Mouse (Mus musculus) midbrain, embryonic 10.5 days (tissue): ENCODE data around the gene Gm49405. TPM values are rescaled to one million over a fixed set of nuclear protein-coding genes. Genes with fewer than 3 reads are reported as not detected.
"Not testable (repeated sequence)": the region's sequence is repeated elsewhere in the genome, so short reads cannot be mapped to it uniquely, and the experiment has no call there.

Experiments
- DNase-seq: peaks from one replicate; pipeline ENCODE4 v3.0.0-alpha.2; 2017; ENCODE audit warnings: low spot score
- H3K27ac ChIP-seq: fragments of 300-500 bp; sonication (generic); replicated peaks from 2 replicates; pipeline ENCODE4 v1.5.1; 2016; ENCODE audit warnings: mild to moderate bottlenecking
- H3K27me3 ChIP-seq: fragments of 300-500 bp; sonication (generic); 2 replicates; pipeline ENCODE4 v1.6.1; 2016; ENCODE audit warnings: low read depth, mild to moderate bottlenecking; ENCODE audit not compliant: poor library complexity, severe bottlenecking
- H3K36me3 ChIP-seq: fragments of 300-500 bp; sonication (generic); 2 replicates; pipeline ENCODE4 v1.6.1; 2016; ENCODE audit warnings: mild to moderate bottlenecking, moderate library complexity
- H3K4me1 ChIP-seq: fragments of 300-500 bp; sonication (generic); 2 replicates; pipeline ENCODE4 v1.6.1; 2016
- H3K4me3 ChIP-seq: fragments of 300-500 bp; sonication (generic); 2 replicates; pipeline ENCODE4 v1.5.1; 2016; ENCODE audit warnings: mild to moderate bottlenecking, moderate library complexity
- H3K9me3 ChIP-seq: fragments of 300-500 bp; sonication (generic); replicated peaks from 2 replicates; pipeline ENCODE4 v1.6.1; 2016; ENCODE audit warnings: mild to moderate bottlenecking
- WGBS: fragments of 180-500 bp; shearing (Covaris S2); methylation state at CpG from one replicate; pipeline ENCODE4 v1.1.7; 2016; 5-methylcytosine and 5-hydroxymethylcytosine counted together
- polyA plus RNA-seq: library from polyadenylated mRNA; unstranded; fragments of >200 nt; fragmentation: Nextera tagmentation; extraction: Ambion mirVana; gene quantifications from 2 replicates; pipeline ENCODE4 v1.2.1, GENCODE M21; 2016

Gm49405 gene
- polyA plus RNA-seq = 2.4 and 2.8 TPM in 2 replicates

DNA sequence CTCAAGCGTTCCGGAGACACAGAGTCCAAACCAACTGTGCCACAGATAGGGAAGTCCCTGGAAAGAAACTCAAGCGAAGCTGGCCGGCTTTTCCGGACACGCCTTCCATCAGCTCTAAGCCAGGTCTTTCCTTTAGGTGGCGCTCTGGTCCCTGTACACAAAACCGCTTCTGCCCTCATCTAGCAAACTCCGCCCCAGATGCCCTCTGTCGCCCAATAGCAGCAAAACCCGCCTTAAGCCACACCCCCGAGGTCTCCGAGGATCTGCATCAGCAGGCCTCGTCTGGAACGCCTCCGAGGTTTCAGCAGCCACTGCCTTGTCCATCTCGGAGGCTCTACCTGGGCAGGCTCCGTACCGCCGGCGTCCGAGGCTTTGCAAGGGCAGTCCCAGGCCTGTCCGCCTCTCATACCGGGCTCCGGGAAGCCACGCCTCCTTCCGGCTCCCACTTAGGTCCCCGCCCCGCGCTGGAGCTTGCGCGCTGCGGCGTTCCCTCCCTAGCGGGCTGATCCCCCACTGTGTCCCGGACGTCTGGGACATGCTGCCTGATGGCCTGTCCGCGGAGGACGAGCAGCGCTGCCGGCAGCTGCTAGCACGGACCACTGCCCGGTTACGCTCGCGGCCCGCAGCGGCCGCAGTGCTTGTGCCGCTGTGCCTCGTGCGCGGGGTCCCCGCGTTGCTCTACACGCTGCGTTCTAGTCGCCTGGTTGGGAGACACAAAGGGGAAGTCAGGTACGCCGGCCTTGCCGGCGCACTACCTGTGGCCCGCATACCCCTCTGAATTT is at the start of gene Gm49405, which contains the start of gene Nudt8:
Gm49405 (plus strand) TSS at position 508 of the 782 bp plus-strand sequence.
Nudt8 (plus strand) TSS at position 462 of the 782 bp plus-strand sequence.
- Histone ChIP-seq H3K36me3 (peaks cover 4% of the 10 kb centered on the region), H3K4me1 (peaks cover 32% of the 10 kb centered on the region), H3K27me3 (peaks cover 14% of the 10 kb centered on the region), H3K27ac (peak within 1 kb of the TSS; percentile 92), H3K9me3 (no peaks in the 10 kb centered on the region), H3K4me3 (peak within 1 kb of the TSS; percentile 86)
- under 1% methylated on average over 64 of the region's 64 CpGs for WGBS
- DNase-seq = peak; percentile 97

DNA sequence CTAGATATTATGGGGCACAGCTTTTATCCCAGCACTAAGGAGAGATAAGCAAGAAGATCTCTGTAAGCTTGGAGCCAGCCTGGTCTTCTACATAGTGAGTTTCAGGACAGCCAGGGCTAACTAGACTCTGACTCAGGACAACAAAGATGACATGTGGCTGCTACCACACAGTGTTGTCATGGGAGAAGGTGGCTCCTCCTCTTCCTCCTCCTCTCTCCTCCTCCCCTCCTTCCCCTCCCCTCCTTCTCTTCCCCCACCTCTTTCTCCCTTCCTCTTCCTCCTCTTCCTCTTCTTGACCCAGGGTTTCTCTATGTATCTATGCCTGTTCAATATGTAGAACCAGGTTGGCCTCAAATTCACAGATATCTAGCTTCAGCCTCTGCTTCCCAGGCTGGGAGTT is 49.0 kb upstream of the Gm49405 start:
- Histone ChIP-seq H3K36me3 (no peaks in the 10 kb centered on the region), H3K4me1 (0 out of 2 replicates have a peak, but pooled peaks cover 3% of the 10 kb centered on the region), H3K4me3 (no peak overlapping the region), H3K27me3 (no peaks in the 10 kb centered on the region), H3K9me3 (no peaks in the 10 kb centered on the region), H3K27ac (no peak overlapping the region)
- no peak for DNase-seq

DNA sequence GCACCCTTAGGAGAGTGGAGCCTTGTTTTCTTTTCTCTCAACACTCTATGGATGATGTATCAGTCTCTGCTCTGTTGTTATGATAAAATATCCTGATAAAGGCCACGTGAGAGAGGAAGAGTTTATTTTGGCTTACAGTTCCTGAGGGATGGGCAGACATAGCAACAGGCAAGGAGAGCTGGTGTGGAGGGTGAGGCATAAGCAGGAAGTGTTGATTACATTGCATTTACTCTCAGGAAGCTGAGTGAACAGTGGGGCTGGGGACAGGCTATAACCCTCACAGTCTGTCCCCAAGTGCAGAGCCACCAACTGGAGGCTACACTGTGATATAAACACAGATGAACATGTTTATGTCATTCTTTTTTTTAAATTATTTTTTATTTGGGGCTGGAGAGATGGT is 48.3 kb upstream of the Gm49405 start:
- WGBS = 68% methylated on average over 1 of the region's 1 CpGs
- H3K4me1 ChIP-seq = 0 out of 2 replicates have a peak, but pooled peaks cover 3% of the 10 kb centered on the region
- no peaks in the 10 kb centered on the region for H3K27me3 ChIP-seq
- H3K9me3 ChIP-seq = no peaks in the 10 kb centered on the region
- H3K36me3 ChIP-seq = no peaks in the 10 kb centered on the region
- H3K27ac ChIP-seq = no peak overlapping the region
- no peak overlapping the region for H3K4me3 ChIP-seq
- no peak for DNase-seq

DNA sequence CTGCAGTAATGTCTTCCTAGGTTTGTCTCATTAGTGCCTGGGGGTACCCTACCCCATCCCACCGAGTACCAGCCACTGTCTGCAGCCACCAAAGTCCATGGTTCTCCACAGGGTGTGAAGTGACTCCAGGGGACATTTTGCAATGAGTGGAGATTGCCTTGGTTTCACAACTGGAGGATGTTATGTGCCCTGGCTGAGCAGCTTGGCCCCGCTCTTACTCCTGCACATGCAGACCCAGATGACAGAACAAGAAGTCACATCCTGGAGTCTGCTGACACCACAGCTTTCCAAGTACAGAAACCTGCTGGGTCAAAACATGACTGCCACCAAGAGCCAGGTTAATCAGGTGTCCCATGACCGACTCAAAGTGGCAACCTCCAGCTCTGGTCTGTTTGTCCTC is 45.4 kb upstream of the Gm49405 start:
- Histone ChIP-seq H3K27me3 (no peaks in the 10 kb centered on the region), H3K4me3 (no peak overlapping the region), H3K9me3 (no peaks in the 10 kb centered on the region), H3K27ac (no peak overlapping the region), H3K36me3 (no peaks in the 10 kb centered on the region), H3K4me1 (no peaks in the 10 kb centered on the region)
- no peak for DNase-seq
- 84% methylated on average over 3 of the region's 3 CpGs for WGBS

DNA sequence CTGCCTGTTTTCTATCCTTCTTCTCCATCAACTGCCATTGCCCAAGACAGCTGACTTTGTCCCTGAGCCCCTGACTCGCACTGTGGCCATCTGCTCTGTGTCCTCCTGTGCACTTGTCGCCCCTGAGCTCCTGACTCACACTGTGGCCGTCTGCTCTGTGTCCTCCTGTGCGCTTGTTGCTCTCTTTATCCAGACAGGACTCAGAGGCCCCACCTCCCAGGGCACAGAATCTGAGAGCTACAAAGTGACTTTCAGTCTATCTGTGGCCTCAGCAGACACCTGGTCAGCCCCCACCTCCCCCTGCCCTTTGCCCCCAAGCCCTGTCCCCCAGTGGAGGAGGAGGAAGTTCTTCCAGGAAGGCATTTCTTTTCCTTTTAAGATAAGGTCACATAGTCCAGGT is 44.6 kb upstream of the Gm49405 start:
- DNase-seq = no peak
- no peaks in the 10 kb centered on the region for H3K27me3 ChIP-seq
- WGBS = 68% methylated on average over 4 of the region's 4 CpGs

DNA sequence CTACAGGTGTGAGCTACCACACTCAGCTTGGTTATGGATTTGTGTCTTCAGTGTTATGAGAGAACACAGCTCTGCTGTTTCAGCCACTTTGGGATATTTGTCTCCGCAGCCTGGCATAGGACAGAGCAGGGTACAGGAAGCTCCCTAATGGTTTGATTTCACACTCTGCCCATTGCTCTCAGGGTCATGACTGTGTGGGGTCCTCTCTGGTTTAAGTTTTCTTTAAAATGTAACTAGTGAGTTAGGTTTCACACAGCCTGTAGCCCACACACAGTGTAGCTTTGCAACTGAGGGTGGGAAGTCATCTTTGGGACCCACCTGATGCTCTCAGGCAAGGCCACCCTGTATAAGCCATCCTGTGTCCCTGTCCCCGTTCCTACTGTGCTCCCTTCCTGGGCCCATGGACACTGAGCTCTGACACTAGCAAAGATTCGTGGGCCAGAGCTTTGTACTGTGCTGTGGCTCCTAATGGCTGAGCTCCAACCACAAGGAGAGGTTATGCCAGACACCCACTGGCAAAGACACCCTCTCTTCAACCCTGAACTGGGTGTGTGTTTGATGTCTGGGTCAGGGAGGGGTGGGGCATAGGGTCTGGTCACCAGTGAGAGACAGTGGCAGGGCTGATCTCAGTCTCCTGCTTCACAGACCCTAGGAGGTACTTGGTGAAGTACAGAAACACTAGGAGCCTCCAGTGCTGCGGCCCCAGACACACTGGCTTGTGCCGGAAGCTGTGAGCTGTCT is 43.0 kb upstream of the Gm49405 start:
- not testable (repeated sequence) for H3K4me1 ChIP-seq, H3K4me3 ChIP-seq, H3K27ac ChIP-seq, H3K9me3 ChIP-seq, DNase-seq, H3K36me3 ChIP-seq, H3K27me3 ChIP-seq
- 86% methylated on average over 5 of the region's 5 CpGs for whole genome bisulfite sequencing

More for the DNA sequence above, 44.6 kb upstream of the Gm49405 start:
- Histone ChIP-seq H3K36me3 (no peaks in the 10 kb centered on the region), H3K4me1 (no peaks in the 10 kb centered on the region), H3K9me3 (no peaks in the 10 kb centered on the region), H3K27ac (no peak overlapping the region), H3K4me3 (no peak overlapping the region)

DNA sequence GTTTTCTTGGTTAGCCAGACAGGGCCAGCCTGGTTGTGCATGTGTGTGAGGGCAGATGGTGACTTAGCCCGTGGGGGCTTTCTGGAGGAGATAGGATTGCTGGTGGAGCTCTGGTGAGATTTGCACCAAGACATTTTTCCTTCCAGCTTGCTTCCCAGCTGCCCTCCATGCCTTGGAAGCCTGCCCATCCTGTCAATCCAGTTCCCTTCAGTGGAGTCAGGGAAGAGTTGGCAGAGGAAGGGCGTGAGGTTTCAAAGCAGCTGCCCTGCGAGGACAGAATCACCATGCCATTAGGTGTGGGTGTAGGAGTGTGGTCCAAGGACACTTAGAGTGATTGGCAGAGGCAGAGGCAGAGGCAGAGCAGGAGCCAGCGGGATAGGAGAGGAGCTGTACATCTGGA is 42.0 kb upstream of the Gm49405 start, which contains the start of gene Aldh3b3:
Aldh3b3 (plus strand) TSS at position 176 of the 400 bp plus-strand sequence.
- no peak for DNase-seq
- no peaks in the 10 kb centered on the region for H3K9me3 ChIP-seq
- H3K4me3 ChIP-seq = no peak within 1 kb of the TSS
- H3K36me3 ChIP-seq = no peaks in the 10 kb centered on the region
- H3K27me3 ChIP-seq = no peaks in the 10 kb centered on the region
- H3K27ac ChIP-seq = no peak within 1 kb of the TSS
- 87% methylated on average over 4 of the region's 4 CpGs for WGBS
- no peaks in the 10 kb centered on the region for H3K4me1 ChIP-seq

DNA sequence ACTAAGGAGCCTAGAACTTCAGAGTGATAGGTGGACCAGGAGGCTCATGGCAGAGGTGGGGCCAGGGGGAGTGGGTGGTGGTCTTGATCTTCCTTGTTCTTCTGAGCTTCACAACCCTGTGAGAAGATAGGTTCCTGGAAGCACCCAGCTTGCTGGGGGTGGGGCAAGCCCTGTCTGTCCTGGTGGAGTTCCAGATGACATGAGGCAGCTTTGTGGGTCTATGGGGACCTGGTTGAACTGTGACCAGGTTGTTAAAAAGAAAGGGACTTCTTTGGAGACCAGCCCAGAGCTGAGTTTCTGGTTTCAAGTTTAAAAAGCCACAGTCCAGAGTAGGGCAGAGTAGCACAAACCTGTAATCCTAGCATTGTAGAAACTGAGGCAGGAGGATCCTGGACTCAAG is 41.4 kb upstream of the Gm49405 start:
- Histone ChIP-seq H3K4me3 (no peak overlapping the region), H3K9me3 (no peaks in the 10 kb centered on the region)

DNA sequence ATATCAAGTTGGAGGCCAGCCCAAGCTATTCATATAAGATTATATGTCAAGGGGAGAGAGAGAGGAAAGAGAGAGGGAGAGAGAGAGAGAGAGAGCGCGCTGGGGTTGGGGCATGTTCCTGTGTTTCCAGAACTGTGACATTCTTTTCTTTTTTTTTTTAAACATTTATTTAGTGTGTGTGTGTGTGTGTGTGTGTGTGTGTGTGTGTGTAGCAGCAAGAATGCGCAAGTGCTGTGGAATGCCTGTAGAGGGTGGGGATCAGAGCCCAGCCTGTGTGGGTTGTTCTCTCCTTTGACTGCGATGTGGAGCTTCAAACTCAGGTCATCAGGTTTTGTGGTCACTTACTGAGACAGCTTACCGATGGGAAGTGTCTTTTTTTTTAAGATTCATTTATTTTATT is 40.2 kb upstream of the Gm49405 start:
- DNase-seq = no peak
- Histone ChIP-seq H3K27ac (no peak overlapping the region), H3K4me3 (no peak overlapping the region), H3K4me1 (no peaks in the 10 kb centered on the region), H3K36me3 (no peaks in the 10 kb centered on the region), H3K27me3 (no peaks in the 10 kb centered on the region), H3K9me3 (no peaks in the 10 kb centered on the region)
- 90% methylated on average over 5 of the region's 5 CpGs for WGBS

More for the DNA sequence above, 41.4 kb upstream of the Gm49405 start:
- Histone ChIP-seq H3K27me3 (no peaks in the 10 kb centered on the region), H3K27ac (no peak overlapping the region), H3K4me1 (no peaks in the 10 kb centered on the region), H3K36me3 (no peaks in the 10 kb centered on the region)
- DNase-seq = no peak

DNA sequence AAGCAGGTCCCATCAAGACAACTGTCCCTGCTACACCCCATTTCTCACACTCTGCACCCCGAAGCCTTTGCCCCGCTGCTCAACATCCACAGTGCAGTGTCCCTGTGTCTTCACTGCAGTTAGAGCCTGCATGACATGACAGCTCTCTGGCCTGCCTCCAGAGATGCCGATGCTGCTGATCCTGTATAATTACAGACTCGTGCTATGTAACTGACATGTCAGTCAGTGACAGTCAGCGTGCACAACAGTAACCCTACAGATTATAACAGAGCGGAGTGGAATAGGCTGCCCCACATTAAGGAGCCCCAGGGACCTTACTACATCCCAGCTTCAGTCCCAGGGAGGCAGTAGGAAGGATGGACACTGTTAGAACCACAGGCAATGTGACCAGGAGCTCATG is 38.6 kb upstream of the Gm49405 start:
- not testable (repeated sequence) for H3K4me1 ChIP-seq, H3K4me3 ChIP-seq, DNase-seq, H3K9me3 ChIP-seq, H3K27me3 ChIP-seq, H3K36me3 ChIP-seq, H3K27ac ChIP-seq
- 94% methylated on average over 6 of the region's 6 CpGs for WGBS

DNA sequence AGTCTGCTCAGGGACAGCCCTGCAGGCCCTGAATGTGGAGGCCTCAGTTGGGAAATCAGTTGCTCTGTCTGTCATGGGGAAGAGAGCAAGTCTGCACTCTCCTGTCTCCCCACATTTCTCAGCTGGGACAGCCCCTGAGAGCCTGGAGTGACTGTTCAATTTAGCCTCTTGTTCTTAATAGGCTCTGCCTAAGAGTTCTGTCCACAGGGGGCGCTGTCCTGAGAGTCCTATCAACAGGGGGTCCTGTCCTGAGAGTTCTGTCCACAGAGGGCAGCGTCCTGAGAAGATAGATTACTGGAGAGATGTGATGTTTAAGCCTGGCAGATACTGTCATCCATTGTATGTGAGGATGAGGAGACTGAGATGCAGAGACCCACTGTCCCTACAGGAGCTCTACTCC is 38.0 kb upstream of the Gm49405 start:
- H3K27me3 ChIP-seq = no peaks in the 10 kb centered on the region
- H3K36me3 ChIP-seq = no peaks in the 10 kb centered on the region
- H3K9me3 ChIP-seq = no peaks in the 10 kb centered on the region
- 20% methylated on average over 2 of the region's 2 CpGs for WGBS
- no peak overlapping the region for H3K27ac ChIP-seq
- DNase-seq = no peak
- 0 out of 2 replicates have a peak, but pooled peaks cover 3% of the 10 kb centered on the region for H3K4me1 ChIP-seq
- no peak overlapping the region for H3K4me3 ChIP-seq

DNA sequence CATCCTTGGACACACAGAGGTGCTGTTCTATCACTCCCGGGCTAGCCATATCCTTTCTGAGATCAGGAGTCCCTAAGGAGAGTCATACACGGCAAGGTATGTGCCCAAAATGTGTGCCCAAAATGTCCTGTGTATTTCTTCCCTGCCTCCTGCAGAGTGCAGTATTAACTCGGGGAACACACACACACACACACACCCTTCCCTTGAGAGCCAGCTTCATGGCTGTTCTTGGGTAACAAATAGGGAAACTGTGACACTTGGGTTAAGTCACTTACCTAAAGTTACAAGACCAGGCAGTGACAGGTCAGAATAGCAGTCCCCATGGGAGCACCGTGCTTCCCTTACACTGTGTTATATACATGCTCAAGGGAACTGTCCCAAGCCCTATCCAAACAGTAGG is 36.4 kb upstream of the Gm49405 start:
- Histone ChIP-seq H3K36me3 (no peaks in the 10 kb centered on the region), H3K4me3 (no peak overlapping the region), H3K27me3 (no peaks in the 10 kb centered on the region), H3K27ac (no peak overlapping the region), H3K9me3 (no peaks in the 10 kb centered on the region), H3K4me1 (0 out of 2 replicates have a peak, but pooled peaks cover 7% of the 10 kb centered on the region)
- DNase-seq = no peak
- 77% methylated on average over 4 of the region's 4 CpGs for WGBS
